Mouse (Mus musculus): ENCODE data around the gene Stard9. TPM values are rescaled to one million over a fixed set of nuclear protein-coding genes. Genes with fewer than 3 reads are reported as not detected.

Gene Stard9
- polyA plus RNA-seq, 1 experiment, result 2.7 TPM

DNA sequence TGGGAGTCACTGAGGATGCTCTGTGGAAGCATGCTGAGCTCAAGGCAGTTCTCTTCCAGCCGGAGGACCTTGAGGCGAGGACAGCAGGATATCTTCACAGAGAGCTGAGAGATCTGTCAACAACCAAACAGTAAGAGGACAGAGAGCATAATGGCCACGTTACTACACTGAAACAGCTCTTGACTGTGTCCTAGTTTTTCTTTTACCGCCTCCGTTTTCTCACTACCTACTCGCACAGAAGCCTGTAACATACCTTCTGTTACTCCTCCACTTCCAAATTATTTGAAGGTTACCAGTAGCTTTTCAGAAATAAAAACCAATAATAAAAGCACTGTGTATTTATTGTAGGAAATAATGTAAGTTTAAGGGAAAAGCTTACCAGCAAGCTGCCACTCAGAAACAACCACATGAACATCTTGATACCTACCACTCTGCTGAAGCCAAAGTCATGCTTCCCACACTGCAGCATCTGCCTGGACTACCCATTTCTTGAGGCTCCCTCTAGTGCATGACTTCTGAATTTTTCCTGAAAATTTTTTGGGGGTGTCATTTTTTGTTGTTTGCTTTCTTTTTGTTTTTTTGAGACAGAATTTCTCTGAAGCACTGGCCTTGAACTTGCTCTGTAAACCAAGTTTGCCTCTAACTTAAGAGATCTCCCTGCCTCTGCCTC, 22.8 kb upstream of the Stard9 start:
- H3K36me3 ChIP-seq (ENCODE audit: control insufficient read depth, insufficient read depth), result peaks cover 23% of the 10 kb centered on the region
- H3K79me3 ChIP-seq (ENCODE audit: low read depth), result peaks cover 16% of the 10 kb centered on the region
- H3K79me2 ChIP-seq (ENCODE audit: control insufficient read depth, insufficient read depth), result peaks cover 36% of the 10 kb centered on the region
- no peak overlapping the region for H3K4me3 ChIP-seq (ENCODE audit: insufficient read depth, poor library complexity, severe bottlenecking)
- H3ac ChIP-seq (ENCODE audit: control insufficient read depth, insufficient read length, low read depth), result no peak overlapping the region
- TF ChIP-seq USF1 (IDR thresholded peaks at IDR 0.05; ENCODE audit: low read depth) (no peak), CEBPB (IDR thresholded peaks at IDR 0.05; ENCODE audit: low read depth) (no peak), MYOD1 (IDR thresholded peaks at IDR 0.05; ENCODE audit: control insufficient read depth, insufficient read length, low read depth) (no peak), CTCF (IDR thresholded peaks at IDR 0.05; ENCODE audit: control insufficient read depth, insufficient read depth, insufficient read length) (no peak), FOSL1 (IDR thresholded peaks at IDR 0.05; ENCODE audit: insufficient read depth, low read length, poor library complexity, severe bottlenecking) (no peak), MAX (IDR thresholded peaks at IDR 0.05) (no peak), MYOG (IDR thresholded peaks at IDR 0.05; ENCODE audit: control insufficient read depth, extremely low read depth, insufficient read length) (no peak)
- no peaks in the 10 kb centered on the region for H3K27me3 ChIP-seq (ENCODE audit: control insufficient read depth, insufficient read depth, insufficient read length)

DNA sequence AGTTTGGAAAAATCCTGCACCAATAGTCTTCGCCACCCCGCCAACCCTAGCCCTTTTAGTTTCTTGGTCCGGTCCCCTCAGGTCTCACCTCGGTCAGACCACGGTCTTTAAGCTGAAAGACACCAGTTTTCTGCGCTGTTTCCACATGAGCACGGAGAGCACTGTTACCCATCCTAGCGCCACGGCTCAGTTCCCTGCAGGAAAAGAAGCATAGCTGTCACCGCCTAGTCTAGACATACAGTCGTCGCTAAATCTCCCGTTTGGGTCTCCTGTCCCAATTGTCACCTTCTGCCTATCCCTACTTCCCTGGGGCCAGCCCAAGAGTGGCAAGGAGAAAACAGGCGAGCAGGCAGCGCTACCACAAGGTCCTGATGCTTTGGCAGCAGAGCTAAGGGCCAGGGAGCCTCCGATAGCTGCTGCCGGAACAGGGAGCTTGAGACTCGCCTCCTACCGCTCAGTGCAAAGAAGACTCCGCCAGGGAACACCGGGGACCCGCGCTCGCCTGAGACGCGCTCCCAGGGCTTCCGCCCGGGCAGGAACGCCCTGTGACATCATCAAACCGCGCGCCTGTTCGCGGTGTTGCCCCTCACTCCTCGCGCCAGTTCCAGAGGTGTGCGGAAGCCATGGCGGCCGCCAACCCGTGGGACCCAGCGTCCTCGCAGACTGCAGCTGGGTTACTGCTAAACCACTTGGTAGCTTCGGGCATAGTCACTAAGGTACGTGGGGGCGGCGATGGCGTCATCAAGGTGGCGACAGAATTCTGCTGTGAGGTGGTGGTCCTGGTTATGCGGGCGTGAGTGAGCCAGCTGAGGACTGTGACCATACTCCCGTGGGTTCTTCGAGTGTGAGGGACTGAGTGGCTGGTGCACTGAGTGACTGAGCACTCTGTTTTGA, 19.8 kb upstream of the Stard9 start, which contains the start of the genes Haus2 and Lrrc57:
Gene Haus2, plus strand, starts transcription at position 554 of the 894 bp plus-strand sequence.
Gene Lrrc57, minus strand, starts transcription at position 691 of the 894 bp plus-strand sequence.
- peaks cover 48% of the 10 kb centered on the region for H3K79me2 ChIP-seq (ENCODE audit: control insufficient read depth, insufficient read depth)
- H3K4me3 ChIP-seq (ENCODE audit: insufficient read depth, poor library complexity, severe bottlenecking), result peak within 1 kb of the TSS; percentile 99
- peaks cover 23% of the 10 kb centered on the region for H3K79me3 ChIP-seq (ENCODE audit: low read depth)
- TF ChIP-seq CTCF (IDR thresholded peaks at IDR 0.05; ENCODE audit: control insufficient read depth, insufficient read depth, insufficient read length) (no peak), USF1 (IDR thresholded peaks at IDR 0.05; ENCODE audit: low read depth) (no peak), MYOD1 (IDR thresholded peaks at IDR 0.05; ENCODE audit: control insufficient read depth, insufficient read length, low read depth) (no peak), MYOG (IDR thresholded peaks at IDR 0.05; ENCODE audit: control insufficient read depth, extremely low read depth, insufficient read length) (no peak), MAX (IDR thresholded peaks at IDR 0.05) (peak; percentile 34), FOSL1 (IDR thresholded peaks at IDR 0.05; ENCODE audit: insufficient read depth, low read length, poor library complexity, severe bottlenecking) (no peak)
- H3K27me3 ChIP-seq (ENCODE audit: control insufficient read depth, insufficient read depth, insufficient read length), result no peaks in the 10 kb centered on the region
- H3K36me3 ChIP-seq (ENCODE audit: control insufficient read depth, insufficient read depth), result peaks cover 32% of the 10 kb centered on the region
- H3ac ChIP-seq (ENCODE audit: control insufficient read depth, insufficient read length, low read depth), result peak within 1 kb of the TSS; percentile 86

DNA sequence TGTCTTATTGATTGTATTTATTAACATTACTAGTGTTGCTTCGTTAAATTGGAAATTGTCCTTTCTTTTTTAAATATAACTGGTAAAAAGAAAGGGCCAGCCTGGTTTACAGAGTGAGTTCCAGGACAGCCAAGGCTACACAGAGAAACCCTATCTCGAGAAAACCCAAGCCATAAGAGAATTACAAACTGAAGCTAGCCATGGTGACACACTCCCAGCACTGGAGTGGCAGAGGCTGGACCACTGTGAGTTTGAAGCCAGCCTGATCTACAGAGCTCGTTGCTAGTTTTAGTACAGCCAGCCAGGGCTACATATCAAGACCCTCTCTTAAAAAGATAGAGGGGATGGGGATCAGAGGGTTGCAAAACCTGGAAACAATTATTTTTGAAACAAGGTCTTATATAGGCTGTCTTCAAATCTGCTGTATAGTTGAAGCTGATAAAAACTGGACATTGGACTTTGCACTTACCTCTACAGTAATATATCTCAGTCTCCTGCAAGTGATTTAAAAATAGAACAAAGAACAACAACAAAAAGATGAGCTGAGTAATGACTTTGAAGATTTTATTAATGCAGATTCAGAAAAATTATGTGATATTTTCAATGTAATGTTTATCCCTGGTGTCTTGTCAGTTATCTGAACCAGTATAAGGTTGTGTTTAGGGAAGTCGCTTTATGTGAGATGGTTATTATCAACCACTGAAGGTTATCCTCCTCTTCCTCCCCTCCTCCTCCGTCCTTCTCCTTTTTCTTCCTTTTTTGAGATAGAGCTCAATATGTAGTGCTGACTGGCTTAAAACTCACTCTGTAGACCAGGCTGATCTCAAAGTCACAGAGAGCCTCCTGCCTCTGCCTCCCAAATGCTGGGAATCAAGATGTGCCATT, 12.4 kb upstream of the Stard9 start:
- H3K79me3 ChIP-seq (ENCODE audit: low read depth), result peaks cover 4% of the 10 kb centered on the region
- peaks cover 59% of the 10 kb centered on the region for H3K36me3 ChIP-seq (ENCODE audit: control insufficient read depth, insufficient read depth)
- no peaks in the 10 kb centered on the region for H3K27me3 ChIP-seq (ENCODE audit: control insufficient read depth, insufficient read depth, insufficient read length)
- H3K4me3 ChIP-seq (ENCODE audit: insufficient read depth, poor library complexity, severe bottlenecking), result no peak overlapping the region
- H3ac ChIP-seq (ENCODE audit: control insufficient read depth, insufficient read length, low read depth), result no peak overlapping the region
- H3K79me2 ChIP-seq (ENCODE audit: control insufficient read depth, insufficient read depth), result peaks cover 8% of the 10 kb centered on the region
- TF ChIP-seq FOSL1 (IDR thresholded peaks at IDR 0.05; ENCODE audit: insufficient read depth, low read length, poor library complexity, severe bottlenecking), result no peak
- no peak for TF ChIP-seq USF1 (IDR thresholded peaks at IDR 0.05; ENCODE audit: low read depth)
- TF ChIP-seq MYOD1 (IDR thresholded peaks at IDR 0.05; ENCODE audit: control insufficient read depth, insufficient read length, low read depth), result no peak
- no peak for TF ChIP-seq MYOG (IDR thresholded peaks at IDR 0.05; ENCODE audit: control insufficient read depth, extremely low read depth, insufficient read length)
- no peak for TF ChIP-seq CTCF (IDR thresholded peaks at IDR 0.05; ENCODE audit: control insufficient read depth, insufficient read depth, insufficient read length)
- TF ChIP-seq MAX (IDR thresholded peaks at IDR 0.05), result no peak
- no peak for TF ChIP-seq CEBPB (IDR thresholded peaks at IDR 0.05; ENCODE audit: low read depth)

DNA sequence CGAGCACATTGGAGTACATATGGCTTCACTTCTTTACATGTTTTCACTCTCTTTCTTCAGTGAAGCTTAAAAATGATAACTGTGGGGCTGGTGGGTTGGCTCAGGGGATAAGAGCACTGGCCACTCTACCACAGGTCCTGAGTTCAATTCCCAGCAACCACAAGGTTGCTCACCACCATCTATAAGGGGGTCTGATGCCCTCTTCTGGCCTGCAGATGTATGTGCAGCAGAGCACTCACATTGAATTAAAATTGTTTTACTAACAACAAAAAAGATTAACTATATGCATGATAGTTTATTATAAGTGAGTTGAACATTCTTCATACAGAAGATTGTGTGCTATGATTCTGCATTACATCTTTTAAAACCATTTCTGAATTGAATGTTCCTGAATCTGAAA, 9.4 kb upstream of the Stard9 start:
- no peaks in the 10 kb centered on the region for H3K27me3 ChIP-seq (ENCODE audit: control insufficient read depth, insufficient read depth, insufficient read length)
- no peak overlapping the region for H3K4me3 ChIP-seq (ENCODE audit: insufficient read depth, poor library complexity, severe bottlenecking)
- no peaks in the 10 kb centered on the region for H3K79me2 ChIP-seq (ENCODE audit: control insufficient read depth, insufficient read depth)
- TF ChIP-seq MYOD1 (IDR thresholded peaks at IDR 0.05; ENCODE audit: control insufficient read depth, insufficient read length, low read depth) (no peak), FOSL1 (IDR thresholded peaks at IDR 0.05; ENCODE audit: insufficient read depth, low read length, poor library complexity, severe bottlenecking) (no peak), MYOG (IDR thresholded peaks at IDR 0.05; ENCODE audit: control insufficient read depth, extremely low read depth, insufficient read length) (no peak), CTCF (IDR thresholded peaks at IDR 0.05; ENCODE audit: control insufficient read depth, insufficient read depth, insufficient read length) (no peak), CEBPB (IDR thresholded peaks at IDR 0.05; ENCODE audit: low read depth) (no peak)
- H3K79me3 ChIP-seq (ENCODE audit: low read depth), result no peaks in the 10 kb centered on the region
- peaks cover 41% of the 10 kb centered on the region for H3K36me3 ChIP-seq (ENCODE audit: control insufficient read depth, insufficient read depth)
- no peak overlapping the region for H3ac ChIP-seq (ENCODE audit: control insufficient read depth, insufficient read length, low read depth)

DNA sequence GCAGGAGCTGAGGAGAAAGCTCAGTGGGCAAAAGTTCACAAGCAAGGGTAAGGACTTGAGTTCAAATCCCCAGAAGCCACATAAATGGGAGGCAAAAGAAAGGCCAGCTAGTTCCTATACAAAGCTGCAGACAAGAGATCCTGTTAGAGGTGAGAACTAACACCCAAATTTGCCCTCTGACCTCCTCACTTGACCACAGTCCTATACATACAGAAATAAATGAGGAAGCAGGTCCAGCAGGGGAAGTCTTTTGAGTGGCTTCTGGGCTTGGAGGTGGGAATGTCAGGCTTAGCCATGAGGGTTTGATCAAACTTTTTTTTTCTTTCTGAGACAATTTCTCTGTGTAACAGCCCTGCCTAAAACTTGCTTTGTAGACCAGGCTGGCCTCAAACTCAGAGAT, 6.0 kb upstream of the Stard9 start:
- TF ChIP-seq MAX (IDR thresholded peaks at IDR 0.05) (no peak), CTCF (IDR thresholded peaks at IDR 0.05; ENCODE audit: control insufficient read depth, insufficient read depth, insufficient read length) (no peak), MYOD1 (IDR thresholded peaks at IDR 0.05; ENCODE audit: control insufficient read depth, insufficient read length, low read depth) (no peak), MYOG (IDR thresholded peaks at IDR 0.05; ENCODE audit: control insufficient read depth, extremely low read depth, insufficient read length) (no peak), FOSL1 (IDR thresholded peaks at IDR 0.05; ENCODE audit: insufficient read depth, low read length, poor library complexity, severe bottlenecking) (no peak)
- no peak overlapping the region for H3ac ChIP-seq (ENCODE audit: control insufficient read depth, insufficient read length, low read depth)

More for the DNA sequence above, 6.0 kb upstream of the Stard9 start:
- no peaks in the 10 kb centered on the region for H3K79me2 ChIP-seq (ENCODE audit: control insufficient read depth, insufficient read depth)
- peaks cover 24% of the 10 kb centered on the region for H3K36me3 ChIP-seq (ENCODE audit: control insufficient read depth, insufficient read depth)
- H3K79me3 ChIP-seq (ENCODE audit: low read depth), result no peaks in the 10 kb centered on the region
- no peaks in the 10 kb centered on the region for H3K27me3 ChIP-seq (ENCODE audit: control insufficient read depth, insufficient read depth, insufficient read length)
- H3K4me3 ChIP-seq (ENCODE audit: insufficient read depth, poor library complexity, severe bottlenecking), result no peak overlapping the region

Measured in C2C12 (cell line).